Mouse (Mus musculus) mature B cell (primary cell): ENCODE data around the gene Washc4.

Source experiments
- in situ Hi-C: fragments of 300-500 bp; cut with MboI; formaldehyde crosslinking; loops from 2 replicates; pipeline ENCODE4 v1.14.3; 2019

Gene Washc4

GRCm38 (mm10) chr10:83636191-83636590 is 92.6 kb downstream of the Washc4 start:
- in situ Hi-C loops, result no loop called here

- in situ Hi-C loops, result no loop called here
Observed at GRCm38 (mm10) chr10:83637295-83637694, 93.7 kb downstream of the Washc4 start.

- in situ Hi-C loops, result no loop called here
Observed at GRCm38 (mm10) chr10:83639881-83640386, 96.4 kb downstream of the Washc4 start.

- in situ Hi-C loops, result no loop called here
Observed at GRCm38 (mm10) chr10:83641641-83642040, 98.1 kb downstream of the Washc4 start.

- in situ Hi-C loops, result no loop called here
Observed at GRCm38 (mm10) chr10:83644167-83644566, 100.6 kb downstream of the Washc4 start.

- in situ Hi-C loops, result no loop called here
Observed at GRCm38 (mm10) chr10:83644865-83645715, 101.5 kb downstream of the Washc4 start.

GRCm38 (mm10) chr10:83645716-83645990 is 102.1 kb downstream of the Washc4 start:
- in situ Hi-C loops, result no loop called here
